Mouse (Mus musculus) lung, adult 2 months (tissue): ENCODE data around the gene Ermap.

ENCODE experiments used
- CTCF ChIP-seq: fragments of 200-500 bp; IDR thresholded peaks from 2 replicates; pipeline ENCODE4 v1.5.1; 2011; ENCODE audit warnings: mild to moderate bottlenecking, low read length, control low read depth; ENCODE audit not compliant: insufficient read depth
- POLR2A ChIP-seq: fragments of 200-500 bp; IDR thresholded peaks from 2 replicates; pipeline ENCODE4 v1.6.1; 2011; ENCODE audit warnings: low read depth, mild to moderate bottlenecking, control low read depth, low read length, borderline replicate concordance; ENCODE audit errors: extremely low read depth

GRCm38 (mm10) chr4:119131189-119131910, 58.5 kb downstream of the Ermap start:
- no peak for TF ChIP-seq CTCF
- TF ChIP-seq POLR2A: no peak
